Mouse (Mus musculus): ENCODE data around the gene Lbhd2. TPM values are rescaled to one million over a fixed set of nuclear protein-coding genes. Genes with fewer than 3 reads are reported as not detected.
A peak's percentile ranks its signal among the peaks of the same experiment; 100 is the strongest.

Gene Lbhd2
- total and polyA plus RNA-seq, 3 experiments: not detected

DNA sequence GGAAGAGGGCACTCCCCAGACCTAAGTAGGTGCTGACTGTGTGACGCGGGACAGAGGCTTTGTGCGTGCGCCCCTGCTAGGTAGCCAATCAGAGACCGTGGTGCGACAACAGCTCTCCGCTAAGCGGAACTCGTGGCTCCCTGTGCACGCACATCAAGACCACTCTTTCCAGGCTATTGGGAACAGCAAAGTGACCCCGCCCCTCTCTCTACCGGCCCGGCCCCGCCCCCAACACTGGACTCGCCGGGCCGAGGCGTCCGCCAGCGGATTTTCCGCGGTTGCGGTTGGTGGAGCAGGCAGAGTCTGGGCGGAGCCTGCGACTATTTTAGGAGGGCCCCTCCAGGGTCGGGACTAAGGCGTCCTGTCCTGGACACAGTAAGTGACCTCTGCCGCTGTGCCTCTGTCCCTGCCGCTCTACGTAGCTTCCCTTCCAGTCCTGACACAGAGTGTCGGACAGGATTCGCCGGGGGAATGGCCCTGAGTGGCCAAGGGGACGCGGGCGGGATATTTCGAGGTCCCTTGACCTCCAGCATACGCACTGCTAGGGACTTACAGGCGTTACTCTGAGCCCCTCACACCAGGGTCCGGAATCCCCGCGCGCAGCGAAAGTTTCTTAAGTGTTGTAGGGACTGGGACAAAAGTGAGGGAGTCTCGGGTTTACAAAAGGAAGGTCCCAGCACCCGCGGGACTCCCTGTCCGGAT, 35.9 kb downstream of the Lbhd2 start, which contains the start of gene Tnfaip2:
Gene Tnfaip2, plus strand, starts transcription at position 161 of the 702 bp plus-strand sequence.
- Histone ChIP-seq H3K79me2 (replicated peaks; ENCODE audit: control insufficient read depth, insufficient read depth, low read length) (no peaks in the 10 kb centered on the region), H3K9ac (ENCODE audit: low read depth, low read length) (peak within 1 kb of the TSS; percentile 78), H3K27me3 (ENCODE audit: control insufficient read depth, insufficient read depth, low read length) (no peaks in the 10 kb centered on the region), H3K27ac (peak within 1 kb of the TSS; percentile 94), H3K4me1 (ENCODE audit: control insufficient read depth, insufficient read depth, low read length) (peaks cover 3% of the 10 kb centered on the region), H3K36me3 (ENCODE audit: control insufficient read depth, insufficient read depth, low read length) (no peaks in the 10 kb centered on the region), H3K4me3 (peak within 1 kb of the TSS; percentile 65)
- DNase-seq: peak; percentile 89 to 91
- 2% methylated on average over 48 of the region's 48 CpGs for WGBS
- TF ChIP-seq POLR2A (IDR thresholded peaks at IDR 0.05; ENCODE audit: insufficient read depth, low read depth, low read length) (peak; percentile 95), EP300 (IDR thresholded peaks at IDR 0.05; ENCODE audit: insufficient read depth, low read depth, low read length) (no peak)
- intact Hi-C loops (cut with DNase I): loop anchor here (2.0 kb wide), 1 partner anchor 14 kb away; no protein-coding TSS in a partner anchor

DNA sequence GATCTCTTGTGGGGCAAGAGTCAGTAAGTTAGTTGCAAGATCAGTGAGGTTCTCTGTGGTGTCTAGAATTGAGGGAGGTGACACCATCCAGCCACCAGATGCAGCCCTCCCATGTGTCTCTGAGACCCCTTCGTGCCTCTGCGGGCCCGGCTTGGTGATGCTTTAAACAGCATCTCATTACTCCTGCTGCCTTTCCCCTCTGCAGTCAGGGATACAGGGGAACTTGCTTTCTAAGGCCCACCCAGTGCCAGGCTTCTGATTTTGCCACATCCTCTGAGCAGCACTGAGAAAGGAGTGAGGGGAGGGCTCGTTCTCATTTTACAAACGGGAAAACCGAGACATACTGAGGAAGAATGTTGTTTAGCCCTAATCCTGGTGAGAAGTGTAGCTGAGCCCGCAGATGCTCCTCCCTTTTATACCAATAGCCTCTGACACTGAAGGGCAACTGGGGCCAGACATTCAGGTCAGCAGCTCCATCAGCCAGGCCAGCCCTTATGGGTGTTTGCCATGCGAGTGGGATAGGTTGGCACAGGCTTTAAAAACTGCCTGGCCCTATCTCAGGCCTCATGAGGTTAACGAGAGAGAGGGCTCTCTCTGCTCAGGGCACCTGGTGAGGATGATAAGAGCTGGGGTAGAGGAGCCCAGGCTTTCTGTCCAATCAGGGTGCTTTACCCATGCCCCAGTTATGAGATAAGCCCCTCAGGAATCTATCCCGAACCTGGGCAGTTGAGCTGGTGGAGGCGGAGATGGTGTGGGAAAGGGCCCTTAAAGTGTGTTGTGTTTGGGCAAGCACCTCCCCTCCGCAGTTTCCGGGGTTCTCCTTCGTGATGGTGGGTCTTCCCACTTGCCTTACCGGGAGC, 36.6 kb downstream of the Lbhd2 start:
- H3K27ac ChIP-seq: peak overlapping the region; percentile 94
- peaks cover 2% of the 10 kb centered on the region for H3K4me1 ChIP-seq (ENCODE audit: control insufficient read depth, insufficient read depth, low read length)
- H3K36me3 ChIP-seq (ENCODE audit: control insufficient read depth, insufficient read depth, low read length): no peaks in the 10 kb centered on the region
- peak; percentile 59 for TF ChIP-seq POLR2A (IDR thresholded peaks at IDR 0.05; ENCODE audit: insufficient read depth, low read depth, low read length)
- no peak for TF ChIP-seq CTCF (IDR thresholded peaks at IDR 0.05)
- peak; percentile 62; the same call in 1 of the 2 replicates for TF ChIP-seq EP300 (IDR thresholded peaks at IDR 0.05; ENCODE audit: insufficient read depth, low read depth, low read length)
- peak overlapping the region; percentile 65 for H3K4me3 ChIP-seq
- intact Hi-C loops (cut with DNase I): loop anchor here (2.0 kb wide), 1 partner anchor 14 kb away; no protein-coding TSS in a partner anchor
- DNase-seq: peak in 1 of 2 experiments; percentile 71
- H3K27me3 ChIP-seq (ENCODE audit: control insufficient read depth, insufficient read depth, low read length): no peaks in the 10 kb centered on the region
- H3K79me2 ChIP-seq (replicated peaks; ENCODE audit: control insufficient read depth, insufficient read depth, low read length): no peaks in the 10 kb centered on the region
- 37% methylated on average over 15 of the region's 15 CpGs for WGBS
- peak overlapping the region; percentile 78 for H3K9ac ChIP-seq (ENCODE audit: low read depth, low read length)

- H3K79me2 ChIP-seq (replicated peaks; ENCODE audit: control insufficient read depth, insufficient read depth, low read length): no peaks in the 10 kb centered on the region
- H3K9ac ChIP-seq (ENCODE audit: low read depth, low read length): 0 out of 2 replicates have a peak overlapping the region, but pooled peaks have one; percentile 13
- WGBS: 58% methylated on average over 10 of the region's 10 CpGs
- peak overlapping the region; percentile 94 for H3K27ac ChIP-seq
- no peaks in the 10 kb centered on the region for H3K27me3 ChIP-seq (ENCODE audit: control insufficient read depth, insufficient read depth, low read length)
- no peaks in the 10 kb centered on the region for H3K36me3 ChIP-seq (ENCODE audit: control insufficient read depth, insufficient read depth, low read length)
- intact Hi-C loops (cut with DNase I): loop anchor here (2.0 kb wide), 1 partner anchor 15 kb away; no protein-coding TSS in a partner anchor
- TF ChIP-seq EP300 (IDR thresholded peaks at IDR 0.05; ENCODE audit: insufficient read depth, low read depth, low read length): no peak
- no peak for TF ChIP-seq CTCF (IDR thresholded peaks at IDR 0.05)
- no peak for TF ChIP-seq POLR2A (IDR thresholded peaks at IDR 0.05; ENCODE audit: insufficient read depth, low read depth, low read length)
- H3K4me1 ChIP-seq (ENCODE audit: control insufficient read depth, insufficient read depth, low read length): peaks cover 3% of the 10 kb centered on the region
- peak overlapping the region; percentile 65; the same call in 1 of the 2 replicates for H3K4me3 ChIP-seq
- no peak for DNase-seq
Observed at GRCm38 (mm10) chr12:111443921-111444831, 37.6 kb downstream of the Lbhd2 start.

DNA sequence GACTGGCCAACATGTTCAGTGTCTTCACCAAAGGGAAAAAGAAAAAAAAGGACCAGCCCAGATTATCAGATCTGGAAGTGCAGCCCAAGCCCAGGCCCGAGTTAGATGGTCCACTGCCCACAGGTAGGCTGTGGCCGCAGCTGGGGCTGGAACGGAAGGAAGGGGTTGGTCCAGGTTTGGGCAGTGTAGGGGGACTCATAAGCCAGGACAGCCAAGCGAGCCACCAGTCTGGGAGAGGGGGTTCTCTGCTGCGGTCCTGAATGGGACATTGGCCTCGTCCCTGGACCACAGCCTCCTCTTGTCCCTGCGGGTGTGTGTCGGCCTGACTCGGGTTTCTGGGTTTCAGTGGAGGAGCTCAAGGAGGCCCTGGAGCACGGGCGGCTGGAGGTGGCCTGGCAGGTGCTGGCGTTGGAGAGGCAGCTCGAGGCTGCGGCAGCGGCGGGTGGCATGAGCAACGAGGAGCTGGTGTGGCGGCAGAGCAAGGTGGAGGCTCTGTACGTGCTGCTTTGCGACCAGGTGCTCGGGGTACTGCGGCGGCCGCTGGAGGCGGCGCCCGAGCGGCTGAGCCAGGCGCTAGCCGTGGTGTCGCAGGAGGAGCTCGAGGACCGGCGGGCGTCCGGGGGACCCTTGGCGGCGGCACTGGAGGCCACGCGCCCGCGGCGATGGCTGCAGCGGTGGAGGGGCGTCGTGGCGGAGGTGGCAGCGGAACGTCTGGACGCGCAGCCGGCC, 38.7 kb downstream of the Lbhd2 start:
- no peaks in the 10 kb centered on the region for H3K27me3 ChIP-seq (ENCODE audit: control insufficient read depth, insufficient read depth, low read length)
- intact Hi-C loops (cut with DNase I): no loop called here
- no peaks in the 10 kb centered on the region for H3K36me3 ChIP-seq (ENCODE audit: control insufficient read depth, insufficient read depth, low read length)
- H3K79me2 ChIP-seq (replicated peaks; ENCODE audit: control insufficient read depth, insufficient read depth, low read length): no peaks in the 10 kb centered on the region
- no peak overlapping the region for H3K4me3 ChIP-seq
- H3K4me1 ChIP-seq (ENCODE audit: control insufficient read depth, insufficient read depth, low read length): peaks cover 12% of the 10 kb centered on the region
- WGBS: 67% methylated on average over 52 of the region's 52 CpGs
- TF ChIP-seq CTCF (IDR thresholded peaks at IDR 0.05): no peak
- DNase-seq: no peak
- H3K27ac ChIP-seq: no peak overlapping the region
- H3K9ac ChIP-seq (ENCODE audit: low read depth, low read length): no peak overlapping the region

Measured in heart, adult 2 months (tissue).